Mouse (Mus musculus): ENCODE data around the gene Tmc5.

Tmc5 gene

DNA sequence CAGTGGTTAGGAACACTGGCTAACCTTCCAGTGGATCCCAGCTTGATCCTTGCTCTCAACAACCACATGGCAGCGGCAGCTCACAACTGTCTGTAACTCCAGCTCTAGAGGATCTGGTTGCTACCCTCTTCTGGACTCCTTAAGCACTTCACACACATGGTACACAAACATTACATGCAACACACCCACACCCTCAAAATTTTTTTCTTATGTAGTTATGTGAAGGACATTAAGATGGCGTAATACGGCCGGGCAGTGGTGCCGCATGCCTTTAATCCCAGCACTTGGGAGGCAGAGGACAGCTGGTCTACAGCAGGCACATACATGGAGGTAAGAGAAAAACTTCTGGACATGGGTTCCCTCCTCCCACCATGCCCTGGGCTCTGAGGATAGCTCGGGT, 99.0 kb downstream of the Tmc5 start:
- DNase-seq (ENCODE audit: low spot score in 2 of 2), result no peak

DNA sequence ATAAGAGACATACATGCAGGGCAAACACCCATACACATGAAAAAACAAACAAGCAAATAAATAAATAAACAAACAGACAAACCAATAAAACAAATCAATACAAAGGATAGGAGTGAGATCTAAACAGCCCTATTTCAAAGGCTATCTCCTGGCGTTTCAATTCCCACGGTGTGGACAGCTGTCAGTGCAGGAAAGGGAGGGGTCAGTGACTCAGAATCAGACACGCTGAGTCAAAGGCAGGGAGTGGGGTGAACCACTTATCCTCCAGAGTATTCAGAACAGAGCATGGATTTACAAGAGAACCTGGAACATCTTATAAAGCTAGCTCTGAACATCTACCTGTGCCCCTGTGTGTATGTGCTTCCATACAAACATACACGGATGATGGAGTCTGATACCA, 100.1 kb downstream of the Tmc5 start:
- DNase-seq (ENCODE audit: low spot score in 2 of 2), result no peak

DNA sequence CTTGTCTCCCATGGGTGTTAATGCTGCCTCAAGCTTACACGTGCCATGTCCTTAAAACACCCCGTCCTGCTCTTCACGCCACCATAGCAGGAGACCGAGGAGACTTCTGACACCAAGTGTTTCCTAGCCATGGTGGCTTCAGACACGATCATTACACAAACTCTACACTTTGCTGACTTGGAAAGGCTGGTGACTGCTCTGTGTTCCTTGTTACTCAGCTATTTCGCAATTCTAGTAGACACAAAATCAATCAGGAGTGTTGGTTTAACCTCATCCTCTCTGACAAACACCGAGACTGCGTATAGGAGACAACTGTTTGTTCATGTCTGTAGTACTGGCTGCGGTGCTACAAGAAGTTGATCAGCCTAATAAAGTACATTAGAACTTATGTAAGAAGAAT, 101.8 kb downstream of the Tmc5 start:
- no peak for DNase-seq (ENCODE audit: low spot score in 2 of 2)

DNA sequence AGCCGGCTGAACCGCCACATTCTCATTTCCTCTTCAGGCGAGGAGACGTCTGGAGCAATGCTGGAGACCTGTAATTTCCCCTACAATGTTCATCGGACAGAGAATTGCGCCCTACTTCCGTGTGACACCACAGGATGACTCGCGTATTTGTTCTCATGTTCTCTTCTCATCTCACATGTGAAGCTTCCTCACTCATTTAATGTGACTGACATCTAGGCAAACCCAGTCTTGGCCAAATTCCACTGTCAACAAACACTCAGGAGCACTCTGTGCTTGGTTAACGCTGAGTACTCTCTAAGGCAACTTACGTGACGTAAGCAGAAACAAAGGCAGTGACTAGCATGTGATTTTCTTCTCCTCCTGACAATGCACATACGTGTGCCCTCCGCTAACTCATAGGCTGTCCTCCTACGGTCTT, 106.1 kb downstream of the Tmc5 start:
- peak in 1 of 2 experiments; percentile 20 for DNase-seq (ENCODE audit: low spot score in 2 of 2)

DNA sequence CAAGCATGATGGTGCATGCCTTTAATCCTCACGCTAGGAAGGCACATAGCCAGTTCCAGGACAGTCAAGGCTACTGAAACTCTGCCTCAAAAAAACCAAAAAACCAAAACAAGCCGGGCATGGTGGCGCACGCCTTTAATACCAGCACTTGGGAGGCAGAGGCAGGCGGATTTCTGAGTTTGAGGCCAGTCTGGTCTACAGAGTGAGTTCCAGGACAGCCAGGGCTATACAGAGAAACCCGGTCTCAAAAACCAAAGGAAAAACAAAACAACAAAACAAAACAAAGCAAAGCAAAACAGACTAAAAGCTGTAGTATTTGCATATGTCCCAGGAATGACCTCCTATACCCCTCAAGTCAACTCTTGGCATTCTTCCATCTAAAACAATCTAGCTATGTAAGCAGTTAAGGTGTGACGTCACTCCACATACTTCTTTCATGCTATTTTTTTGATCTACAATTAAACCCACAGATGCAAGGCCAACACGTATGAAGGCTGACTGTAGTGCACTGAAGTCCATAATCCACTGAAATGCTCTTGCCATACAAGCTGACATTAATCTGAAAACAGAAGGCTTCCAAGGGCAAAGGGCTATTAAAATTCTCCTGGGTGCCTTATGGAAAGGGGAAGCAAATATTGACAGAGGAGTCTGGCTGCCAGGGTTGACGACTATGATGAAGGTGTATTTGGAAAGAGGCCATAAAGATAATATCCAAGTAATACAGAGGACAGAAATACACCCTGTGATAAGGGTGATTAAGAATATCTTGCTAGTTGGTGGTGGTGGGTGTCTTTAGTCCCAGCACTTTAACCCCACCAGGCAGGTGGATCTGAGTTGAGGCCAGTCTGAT, 107.1 kb downstream of the Tmc5 start:
- no peak for DNase-seq (ENCODE audit: low spot score in 2 of 2)

DNA sequence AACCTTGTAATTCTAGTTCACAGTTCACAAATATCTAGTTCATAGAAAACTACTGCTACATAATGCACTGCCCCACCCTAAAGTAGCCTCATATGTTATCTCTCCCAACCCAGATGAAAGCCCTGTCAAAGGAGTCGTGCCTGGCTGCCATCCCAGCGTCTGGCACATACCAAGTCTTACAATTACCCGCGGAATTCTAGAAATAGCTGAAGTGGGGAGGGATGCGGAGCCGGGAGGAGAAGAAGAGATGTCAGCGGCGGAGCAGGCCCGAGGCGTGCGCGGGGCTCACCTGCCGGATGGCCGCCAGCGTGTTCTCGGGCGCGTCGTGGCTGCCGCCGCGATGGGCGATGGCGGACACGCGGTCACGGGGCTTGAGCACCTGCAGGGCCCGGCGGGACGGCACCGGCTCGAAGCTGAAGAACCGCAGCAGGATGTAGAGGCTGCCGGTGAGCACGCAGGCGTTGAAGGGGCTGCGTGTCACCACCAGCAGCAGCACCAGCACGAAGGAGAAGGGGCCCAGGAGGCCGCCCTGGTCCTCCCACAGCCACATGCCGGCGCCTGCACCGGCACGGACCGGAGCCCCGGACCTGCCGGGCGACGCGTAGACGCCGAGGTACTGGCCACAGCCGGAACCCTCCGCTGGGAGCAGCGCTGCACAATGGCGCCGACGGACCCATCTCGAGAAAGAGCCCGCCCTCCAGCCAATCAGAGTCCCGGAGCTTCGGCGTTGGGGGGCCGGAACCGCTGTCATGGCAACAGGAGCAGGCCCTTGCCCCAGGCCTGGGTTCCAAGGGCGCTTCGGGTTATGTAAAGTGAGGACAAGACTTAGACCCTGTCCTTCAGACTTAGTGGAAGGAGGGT, 108.2 kb downstream of the Tmc5 start, which contains the start of gene Gde1:
TSS of gene Gde1 (minus strand) at position 678 of the 861 bp plus-strand sequence.
- peak; percentile 92 for DNase-seq (ENCODE audit: low spot score in 2 of 2)

DNA sequence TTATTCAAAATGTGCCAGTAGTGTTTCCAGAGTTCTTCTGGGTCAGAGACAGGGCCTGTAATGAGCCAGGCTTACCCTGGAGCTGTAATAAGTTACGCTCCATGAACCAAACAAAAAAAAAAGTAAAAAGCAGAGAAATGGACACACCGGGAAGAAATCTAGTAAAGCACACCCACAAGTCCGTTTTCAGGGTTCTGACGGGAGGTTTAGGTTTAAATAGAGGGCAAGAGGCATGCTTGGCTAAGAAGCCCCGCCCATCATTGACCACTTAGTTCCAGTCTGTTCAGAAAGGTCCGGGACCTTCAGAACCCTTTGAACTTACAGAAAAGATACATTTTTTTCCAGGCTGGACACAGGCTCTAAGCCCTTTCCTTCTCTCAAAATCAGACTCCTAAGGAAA, 109.0 kb downstream of the Tmc5 start:
- DNase-seq (ENCODE audit: low spot score in 2 of 2), result peak in 1 of 2 experiments; percentile 5

DNA sequence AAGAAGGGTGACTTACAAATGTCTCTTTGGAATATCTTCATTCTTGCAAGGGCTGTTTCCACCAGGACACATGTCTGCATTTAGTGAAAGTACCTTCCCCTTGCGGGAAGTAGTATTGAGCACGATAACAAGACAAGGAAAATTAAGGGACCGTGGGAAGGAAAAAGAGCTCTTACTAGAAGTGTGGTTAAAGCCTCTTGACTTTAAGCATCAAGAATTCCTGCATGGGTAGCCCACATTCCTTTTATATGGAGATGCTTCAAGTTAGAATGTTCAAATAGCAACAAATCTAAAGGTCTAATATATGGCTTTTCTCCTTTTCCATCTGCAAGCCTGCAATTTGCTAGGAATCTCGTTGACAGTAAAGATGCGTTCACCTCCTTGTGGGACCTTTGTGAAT, 109.4 kb downstream of the Tmc5 start:
- no peak for DNase-seq (ENCODE audit: low spot score in 2 of 2)

DNA sequence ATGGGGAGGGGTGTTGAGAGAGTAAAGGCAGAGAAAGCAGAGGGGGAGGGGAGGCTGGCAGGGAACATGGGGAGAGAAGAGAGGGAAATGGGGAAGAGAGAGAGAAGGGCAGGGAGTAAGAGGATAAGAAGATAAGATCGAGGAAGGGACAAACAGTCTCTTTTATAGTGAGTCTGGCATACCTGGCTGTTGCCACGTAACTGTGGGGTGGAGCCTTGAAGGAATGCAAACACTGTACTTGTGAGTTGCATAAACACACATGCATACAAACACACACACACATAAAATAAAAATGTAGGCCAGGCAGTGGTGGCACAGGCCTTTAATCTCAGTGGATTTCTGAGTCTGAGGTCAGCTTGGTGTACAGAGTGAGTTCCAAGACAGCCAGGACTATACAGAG, 110.1 kb downstream of the Tmc5 start:
- DNase-seq (ENCODE audit: low spot score in 2 of 2), result no peak

DNA sequence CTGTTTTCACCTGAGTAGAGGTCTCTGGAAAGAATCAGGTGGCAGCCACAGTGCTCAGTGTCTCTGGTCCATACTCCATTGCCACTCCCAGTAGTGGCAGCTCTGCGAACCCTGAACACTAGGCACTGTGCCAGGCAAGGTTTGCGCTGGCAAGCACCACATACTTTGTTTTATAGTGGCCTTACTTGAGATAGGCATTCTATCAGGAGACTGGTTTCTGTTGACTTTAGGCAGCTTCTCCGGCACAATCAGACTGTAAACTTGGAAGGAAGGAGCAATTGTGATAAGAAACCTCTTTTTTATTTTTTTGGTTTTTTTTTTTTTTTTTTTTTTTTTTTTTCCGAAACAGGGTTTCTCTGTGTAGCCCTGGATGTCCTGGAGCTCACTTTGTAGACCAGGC, 110.9 kb downstream of the Tmc5 start:
- no peak for DNase-seq (ENCODE audit: low spot score in 2 of 2)

DNA sequence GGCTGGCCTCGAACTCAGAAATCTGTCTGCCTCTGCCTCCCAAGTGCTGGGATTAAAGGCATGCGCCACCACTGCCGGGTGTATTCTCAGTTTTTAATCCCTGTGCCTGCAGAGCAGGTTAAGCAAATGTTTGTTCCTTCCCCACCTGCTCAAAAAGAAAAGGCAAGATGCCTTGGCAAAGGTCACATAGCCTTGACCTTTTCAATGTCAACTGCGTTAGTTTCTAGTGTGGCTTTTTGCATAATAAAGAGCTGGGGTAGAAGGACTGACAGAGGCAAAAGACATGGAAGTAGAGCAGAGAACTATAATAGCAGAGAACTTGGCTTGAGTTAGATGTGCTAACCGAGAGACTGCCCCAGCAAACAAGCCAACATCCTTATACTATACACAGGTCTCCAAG, 113.7 kb downstream of the Tmc5 start:
- no peak for DNase-seq (ENCODE audit: low spot score in 2 of 2)

DNA sequence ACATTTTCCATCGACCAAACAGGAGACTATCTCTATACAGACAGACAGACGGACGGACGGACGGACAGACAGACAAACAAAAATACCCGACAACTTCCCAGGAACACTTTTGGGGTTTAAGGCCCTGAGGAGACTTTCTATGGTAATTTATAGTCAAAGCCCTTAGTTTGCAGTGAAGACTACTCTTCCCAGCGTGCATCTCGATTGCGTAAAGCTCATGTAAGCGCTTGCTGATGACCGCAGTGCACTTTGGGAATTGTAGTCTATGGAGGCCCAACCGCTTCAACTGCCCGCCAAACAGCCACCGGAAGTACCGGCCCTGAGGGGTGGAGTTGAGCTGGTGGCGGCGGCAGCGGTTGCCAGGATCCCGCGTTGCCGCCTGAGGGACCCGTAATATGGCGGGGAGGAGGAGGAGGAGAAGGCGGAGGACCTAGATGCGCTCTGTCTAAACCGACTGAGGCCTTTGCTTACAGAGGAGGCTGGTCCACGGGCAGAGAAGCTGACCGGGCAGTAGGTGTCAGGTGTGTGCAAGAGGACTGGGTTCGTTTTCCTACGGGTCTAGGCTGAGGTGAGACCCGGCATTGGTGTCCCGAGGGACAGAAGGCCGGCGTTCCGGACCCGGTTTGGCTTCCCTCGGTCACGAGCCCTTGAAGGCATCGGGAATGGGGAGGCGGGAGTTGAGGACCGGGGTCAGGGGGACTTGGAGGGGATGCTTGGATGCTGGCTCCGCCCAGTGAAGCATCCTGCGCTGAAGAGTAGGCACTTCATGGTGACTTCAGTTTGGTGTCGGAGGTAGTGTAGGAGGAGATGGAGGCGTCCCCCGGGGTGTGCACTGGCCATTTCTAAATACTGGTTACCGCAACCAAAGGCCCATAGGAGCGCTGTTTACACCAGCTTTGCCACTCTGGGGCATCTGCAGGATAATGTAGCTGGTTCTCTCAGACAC, 115.4 kb downstream of the Tmc5 start, which contains the start of gene Ccp110:
TSS of gene Ccp110 (plus strand) at position 325 of the 946 bp plus-strand sequence.
- peak; percentile 96 for DNase-seq (ENCODE audit: low spot score in 2 of 2)

DNA sequence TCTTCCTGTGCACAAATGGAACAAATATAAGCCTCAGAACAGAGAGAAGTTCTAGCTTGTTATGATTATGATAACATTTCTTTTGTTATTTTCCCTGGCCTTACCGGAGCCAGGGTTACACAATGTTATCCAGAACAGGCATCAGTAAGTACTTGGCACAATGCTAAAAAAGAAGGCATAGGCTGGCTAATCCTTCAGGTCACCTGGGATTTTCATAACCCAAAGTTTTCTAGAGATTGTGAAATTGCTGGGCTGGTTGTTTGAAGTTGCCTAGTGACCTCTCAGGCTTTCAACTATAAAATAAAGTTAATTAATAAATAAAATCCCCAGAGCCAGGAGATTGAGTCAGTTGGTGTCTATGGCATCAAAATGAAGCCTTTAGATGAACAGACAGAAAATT, 117.8 kb downstream of the Tmc5 start:
- DNase-seq (ENCODE audit: low spot score in 2 of 2), result no peak

DNA sequence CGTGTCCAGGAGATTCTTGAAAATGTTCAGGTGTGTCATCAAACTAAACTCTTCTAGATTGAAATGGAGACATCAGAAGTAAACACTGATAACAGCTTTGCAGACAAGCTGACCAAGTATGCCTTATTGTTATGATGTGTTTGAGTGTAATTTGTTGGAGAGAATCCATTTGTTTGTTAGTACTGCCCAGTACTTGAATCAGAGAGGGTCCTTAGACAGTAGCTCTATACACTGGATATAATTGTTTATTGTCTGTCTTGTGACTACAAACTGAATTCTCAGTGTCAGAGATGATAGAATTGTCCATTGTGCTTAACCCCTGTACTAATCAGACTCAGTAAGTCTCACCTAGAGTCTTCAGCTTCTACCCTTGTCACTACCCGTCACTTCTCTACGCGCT, 121.0 kb downstream of the Tmc5 start:
- DNase-seq (ENCODE audit: low spot score in 2 of 2), result no peak

DNA sequence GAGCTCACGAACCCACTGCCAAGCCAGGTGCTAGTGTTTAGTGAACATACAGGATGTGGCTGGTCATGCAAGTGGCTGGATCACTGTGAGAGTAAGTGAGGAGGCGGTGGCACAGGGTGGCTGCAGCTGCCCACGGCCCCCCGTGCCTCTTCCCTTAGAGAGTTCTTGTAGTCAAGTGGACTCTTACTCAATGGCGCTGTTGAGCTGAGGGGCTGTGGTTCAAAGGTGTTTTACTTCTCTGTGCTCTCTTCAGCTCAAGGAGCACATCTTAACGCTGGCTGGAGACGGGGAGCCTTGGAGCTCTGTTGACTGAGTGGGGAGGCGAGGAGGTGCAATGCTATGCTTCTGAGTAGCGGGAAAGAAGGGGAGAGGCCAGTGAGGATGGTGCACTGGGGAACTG, 126.8 kb downstream of the Tmc5 start:
- DNase-seq (ENCODE audit: low spot score in 2 of 2), result no peak
